In genomic region chr13:8347147-8347546, GRCm38 (mm10) we compare ENCODE assay signal across 17 mouse cellular contexts.
"Had no signal": no experiment of that assay in that cellular context is flagged by ENCODE, and none has a peak within 500 bp of the region (broad histone marks: within the 10 kb centered on the region; RNA-seq: fewer than 3 reads in every experiment).

No protein-coding gene starts in this region.

- H3K4me1 ChIP-seq: limb, embryonic 12.5 days; liver, embryonic 13.5 days; lung, embryonic 15.5 days; midbrain, embryonic 12.5 days had no signal

- H3K9me3 ChIP-seq: limb, embryonic 12.5 days; liver, embryonic 13.5 days; lung, embryonic 15.5 days; midbrain, embryonic 12.5 days; neural tube, embryonic 15.5 days had no signal

- ATAC-seq: liver, postnatal 0 days had no signal

- DNase-seq: kidney, adult 11 months; kidney, adult 9 months; kidney, postnatal 36 days; liver; liver, embryonic 13.5 days; liver, postnatal 0 days; right cerebral cortex, adult 18-20 months; right cerebral cortex, postnatal 25 days; thymus, postnatal 36 days had no signal

- H3K4me2 ChIP-seq: limb, embryonic 12.5 days; liver, embryonic 13.5 days; lung, embryonic 15.5 days; midbrain, embryonic 12.5 days; neural tube, embryonic 15.5 days had no signal

- H3K27ac ChIP-seq: kidney, postnatal 0 days; layer of hippocampus, adult 2 months; left cerebral cortex, adult 2 months; limb, embryonic 12.5 days; liver, embryonic 13.5 days; lung, embryonic 15.5 days; midbrain, embryonic 12.5 days; neural tube, embryonic 15.5 days had no signal

- H3K9ac ChIP-seq: limb, embryonic 12.5 days; liver, embryonic 13.5 days; liver, postnatal 0 days; lung, embryonic 15.5 days; midbrain, embryonic 12.5 days; neural tube, embryonic 15.5 days had no signal

- H3K36me3 ChIP-seq: limb, embryonic 12.5 days; liver, embryonic 13.5 days; lung, embryonic 15.5 days; midbrain, embryonic 12.5 days; neural tube, embryonic 15.5 days had no signal

- H3K4me3 ChIP-seq: layer of hippocampus, adult 2 months; left cerebral cortex, adult 2 months; limb, embryonic 12.5 days; liver, embryonic 13.5 days; lung, embryonic 15.5 days; midbrain, embryonic 12.5 days; myocyte; neural tube, embryonic 15.5 days had no signal

- H3K27me3 ChIP-seq: limb, embryonic 12.5 days; liver, embryonic 13.5 days; lung, embryonic 15.5 days; midbrain, embryonic 12.5 days; neural tube, embryonic 15.5 days had no signal
